Mouse (Mus musculus) liver, embryonic 16.5 days (tissue): Measurements from ENCODE around the gene 4930404H24Rik. TPM values are rescaled to one million over a fixed set of nuclear protein-coding genes. Genes with fewer than 3 reads are reported as not detected.

ENCODE experiments used
- ATAC-seq: fragments of 200-750 bp; cut with Nextera tagmentation; 2 replicates; pipeline ENCODE4 v1.8.0; 2017; ENCODE audit warnings: low read depth, mild to moderate bottlenecking, moderate number of reproducible peaks, moderate library complexity
- H3K27ac ChIP-seq: fragments of 300-500 bp; sonication (generic); 2 replicates; pipeline ENCODE4 v1.5.1; 2014; ENCODE audit warnings: mild to moderate bottlenecking, low read length
- H3K27me3 ChIP-seq: fragments of 300-500 bp; sonication (generic); 2 replicates; pipeline ENCODE4 v1.6.1; 2014; ENCODE audit warnings: low read depth, low read length, mixed read lengths; ENCODE audit not compliant: control insufficient read depth, insufficient read depth
- H3K36me3 ChIP-seq: fragments of 300-500 bp; sonication (generic); 2 replicates; pipeline ENCODE4 v1.6.1; 2014; ENCODE audit warnings: mild to moderate bottlenecking; ENCODE audit not compliant: control insufficient read depth, insufficient read depth
- H3K4me1 ChIP-seq: fragments of 300-500 bp; sonication (generic); 2 replicates; pipeline ENCODE4 v1.6.1; 2014; ENCODE audit warnings: low read depth, low read length, mixed read lengths; ENCODE audit not compliant: control insufficient read depth
- H3K4me2 ChIP-seq: fragments of 300-500 bp; sonication (generic); 2 replicates; pipeline ENCODE4 v1.6.1; 2014; ENCODE audit warnings: low read depth, low read length, mixed read lengths
- H3K4me3 ChIP-seq: fragments of 300-500 bp; sonication (generic); 2 replicates; pipeline ENCODE4 v1.5.1; 2014; ENCODE audit warnings: low read depth, mild to moderate bottlenecking, low read length
- H3K9ac ChIP-seq: fragments of 300-500 bp; sonication (generic); 2 replicates; pipeline ENCODE4 v1.6.1; 2014; ENCODE audit warnings: low read depth, low read length
- H3K9me3 ChIP-seq: fragments of 300-500 bp; sonication (generic); replicated peaks from 2 replicates; pipeline ENCODE4 v1.6.1; 2016; ENCODE audit warnings: low read length; ENCODE audit not compliant: control insufficient read depth
- WGBS: fragments of 180-500 bp; shearing (Covaris S2); extraction: QIAGEN DNeasy Blood & Tissue Kit; methylation state at CpG from one replicate; pipeline ENCODE4 v1.1.7; 2014; ENCODE audit not compliant: insufficient replicate concordance; 5-methylcytosine and 5-hydroxymethylcytosine counted together
- polyA plus RNA-seq: library from polyadenylated mRNA; unstranded; fragments of >200 nt; fragmentation: Nextera tagmentation; extraction: Ambion mirVana; gene quantifications from 2 replicates; pipeline ENCODE4 v1.2.1, GENCODE M21; 2015

The 4930404H24Rik gene
- polyA plus RNA-seq, 1 experiment from 2014 or later: not detected

GRCm38 (mm10) chr2:153523656-153524055, 31.1 kb downstream of the 4930404H24Rik start:
- Histone ChIP-seq H3K4me3 (no peak overlapping the region), H3K9ac (no peak overlapping the region), H3K9me3 (no peaks in the 10 kb centered on the region), H3K27me3 (no peaks in the 10 kb centered on the region), H3K36me3 (no peaks in the 10 kb centered on the region), H3K27ac (no peak overlapping the region; the same call in 1 of the 2 replicates), H3K4me2 (no peak overlapping the region), H3K4me1 (peaks cover 92% of the 10 kb centered on the region)
- 71% methylated on average over 12 of the region's 12 CpGs for WGBS
- ATAC-seq: no peak

GRCm38 (mm10) chr2:153524727-153525126, 32.1 kb downstream of the 4930404H24Rik start:
- peak overlapping the region; percentile 42; the same call in 1 of the 2 replicates for H3K9ac ChIP-seq
- H3K27me3 ChIP-seq: 0 out of 2 replicates have a peak, but pooled peaks cover 2% of the 10 kb centered on the region
- no peak overlapping the region for H3K4me2 ChIP-seq
- H3K4me1 ChIP-seq: peaks cover 90% of the 10 kb centered on the region
- no peak overlapping the region for H3K4me3 ChIP-seq
- peak overlapping the region; percentile 89 for H3K27ac ChIP-seq
- no peak for ATAC-seq
- no peaks in the 10 kb centered on the region for H3K36me3 ChIP-seq
- H3K9me3 ChIP-seq: no peaks in the 10 kb centered on the region
- 39% methylated on average over 2 of the region's 2 CpGs for WGBS

- H3K4me1 ChIP-seq: peaks cover 89% of the 10 kb centered on the region
- H3K36me3 ChIP-seq: no peaks in the 10 kb centered on the region
- peak overlapping the region; percentile 31 for H3K4me3 ChIP-seq
- H3K27ac ChIP-seq: peak overlapping the region; percentile 89
- H3K9me3 ChIP-seq: no peaks in the 10 kb centered on the region
- WGBS: 6% methylated on average over 10 of the region's 10 CpGs
- ATAC-seq: peak; percentile 78
- peaks cover 13% of the 10 kb centered on the region for H3K27me3 ChIP-seq
- H3K4me2 ChIP-seq: peak overlapping the region; percentile 99
- H3K9ac ChIP-seq: peak overlapping the region; percentile 42
Observed at GRCm38 (mm10) chr2:153525906-153526311, 33.3 kb downstream of the 4930404H24Rik start.

GRCm38 (mm10) chr2:153526850-153527530, 34.4 kb downstream of the 4930404H24Rik start:
- Histone ChIP-seq H3K27me3 (peaks cover 16% of the 10 kb centered on the region), H3K4me3 (peak overlapping the region; percentile 81), H3K9me3 (no peaks in the 10 kb centered on the region), H3K9ac (peak overlapping the region; percentile 84), H3K27ac (peak overlapping the region; percentile 89), H3K4me1 (peaks cover 78% of the 10 kb centered on the region), H3K36me3 (no peaks in the 10 kb centered on the region), H3K4me2 (peak overlapping the region; percentile 99)
- ATAC-seq: no peak
- WGBS: 71% methylated on average over 9 of the region's 9 CpGs

DNA sequence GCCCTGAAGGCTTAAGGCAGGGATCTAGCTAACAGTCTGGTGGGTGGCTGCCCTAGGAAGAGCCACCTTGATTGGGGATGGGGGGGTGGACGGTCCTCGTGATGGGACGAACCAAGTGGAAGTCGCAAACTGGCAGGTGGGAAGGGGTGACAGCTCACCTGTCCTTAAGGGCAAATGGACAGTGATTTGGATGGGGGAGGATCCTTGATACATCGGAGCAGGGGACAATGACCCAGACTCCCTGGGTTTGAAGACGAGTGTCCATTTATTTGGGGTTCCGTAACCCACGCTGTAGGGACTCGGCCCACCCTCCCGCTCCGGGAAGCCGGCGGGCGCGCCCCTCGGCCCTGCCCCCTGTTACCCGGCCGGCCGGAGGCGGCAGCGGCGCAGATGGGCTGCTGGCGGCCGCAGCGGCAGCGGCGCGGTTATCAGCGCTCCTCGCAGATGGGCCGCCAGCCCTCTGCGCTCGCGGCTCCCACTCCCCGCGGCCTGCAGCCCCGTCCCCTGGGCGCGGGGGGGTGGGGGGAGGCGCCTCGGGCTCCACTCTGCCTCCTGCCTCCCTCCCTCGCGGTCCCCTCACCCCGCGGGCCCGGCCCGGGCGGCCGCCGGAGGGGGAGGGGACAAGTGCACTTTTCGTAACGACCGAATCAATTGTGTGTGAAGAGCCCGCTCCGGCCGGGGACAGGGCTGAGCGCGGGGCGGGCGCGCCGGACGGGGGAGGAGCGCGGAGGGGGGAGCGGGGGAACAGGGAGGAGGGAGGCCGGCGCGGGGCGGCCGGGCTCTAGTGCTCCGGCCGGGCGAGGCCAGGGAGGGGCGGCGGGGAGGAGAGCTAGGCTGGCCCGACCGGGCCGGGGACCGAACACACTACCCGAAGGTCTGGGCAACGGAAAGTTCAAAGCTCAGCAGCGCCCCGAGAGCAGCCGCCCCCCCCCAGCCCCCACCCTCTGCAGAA, 35.3 kb downstream of the 4930404H24Rik start:
- H3K4me1 ChIP-seq: peaks cover 71% of the 10 kb centered on the region
- peak overlapping the region; percentile 84 for H3K9ac ChIP-seq
- peak overlapping the region; percentile 89 for H3K27ac ChIP-seq
- ATAC-seq: peak; percentile 52
- 2% methylated on average over 71 of the region's 85 CpGs for WGBS
- H3K36me3 ChIP-seq: no peaks in the 10 kb centered on the region
- H3K9me3 ChIP-seq: no peaks in the 10 kb centered on the region
- H3K4me2 ChIP-seq: peak overlapping the region; percentile 99
- H3K27me3 ChIP-seq: peaks cover 16% of the 10 kb centered on the region
- peak overlapping the region; percentile 81 for H3K4me3 ChIP-seq

- under 1% methylated on average over 32 of the region's 70 CpGs for WGBS
- peaks cover 62% of the 10 kb centered on the region for H3K4me1 ChIP-seq
Observed at GRCm38 (mm10) chr2:153528571-153529364, 36.2 kb downstream of the 4930404H24Rik start.

DNA sequence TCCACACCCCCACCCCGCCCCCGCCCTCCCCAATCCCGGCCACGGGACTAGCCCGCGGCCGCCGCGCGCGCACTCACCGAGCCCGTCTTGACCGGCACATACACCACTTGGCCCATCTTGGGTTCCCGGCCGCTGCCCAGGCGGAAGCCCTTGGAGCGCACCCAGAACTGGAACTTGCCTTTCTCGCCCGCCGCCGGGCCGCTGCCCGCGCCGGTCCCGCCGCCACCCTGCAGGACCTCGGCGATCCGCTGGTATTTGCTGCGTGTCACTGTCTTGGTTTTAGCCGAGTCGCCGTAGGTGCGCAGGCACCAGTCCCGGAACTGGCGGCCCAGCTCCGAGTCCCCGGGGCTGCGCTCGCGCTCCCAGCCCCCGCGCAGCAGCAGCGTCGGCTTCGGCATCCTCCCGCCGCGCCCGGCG, 36.8 kb downstream of the 4930404H24Rik start:
- H3K4me3 ChIP-seq: peak overlapping the region; percentile 81
- H3K4me2 ChIP-seq: peak overlapping the region; percentile 99
- peaks cover 55% of the 10 kb centered on the region for H3K4me1 ChIP-seq
- peak overlapping the region; percentile 89 for H3K27ac ChIP-seq
- under 1% methylated on average over 52 of the region's 53 CpGs for WGBS
- no peak for ATAC-seq
- H3K27me3 ChIP-seq: peaks cover 16% of the 10 kb centered on the region
- peak overlapping the region; percentile 84 for H3K9ac ChIP-seq
- H3K36me3 ChIP-seq: no peaks in the 10 kb centered on the region
- no peaks in the 10 kb centered on the region for H3K9me3 ChIP-seq

More at GRCm38 (mm10) chr2:153528571-153529364, 36.2 kb downstream of the 4930404H24Rik start:
- Histone ChIP-seq H3K4me2 (peak overlapping the region; percentile 99), H3K36me3 (no peaks in the 10 kb centered on the region), H3K9me3 (no peaks in the 10 kb centered on the region), H3K27me3 (peaks cover 16% of the 10 kb centered on the region), H3K9ac (peak overlapping the region; percentile 84), H3K27ac (peak overlapping the region; percentile 89), H3K4me3 (peak overlapping the region; percentile 81)
- ATAC-seq: peak; percentile 26
